Mouse (Mus musculus): ENCODE results near the gene 5730480H06Rik. TPM values are rescaled to one million over a fixed set of nuclear protein-coding genes. Genes with fewer than 3 reads are reported as not detected.
A peak's percentile ranks its signal among the peaks of the same experiment; 100 is the strongest.

5730480H06Rik gene
- polyA plus RNA-seq, 1 experiment from 2014 or later: 11.1 TPM

DNA sequence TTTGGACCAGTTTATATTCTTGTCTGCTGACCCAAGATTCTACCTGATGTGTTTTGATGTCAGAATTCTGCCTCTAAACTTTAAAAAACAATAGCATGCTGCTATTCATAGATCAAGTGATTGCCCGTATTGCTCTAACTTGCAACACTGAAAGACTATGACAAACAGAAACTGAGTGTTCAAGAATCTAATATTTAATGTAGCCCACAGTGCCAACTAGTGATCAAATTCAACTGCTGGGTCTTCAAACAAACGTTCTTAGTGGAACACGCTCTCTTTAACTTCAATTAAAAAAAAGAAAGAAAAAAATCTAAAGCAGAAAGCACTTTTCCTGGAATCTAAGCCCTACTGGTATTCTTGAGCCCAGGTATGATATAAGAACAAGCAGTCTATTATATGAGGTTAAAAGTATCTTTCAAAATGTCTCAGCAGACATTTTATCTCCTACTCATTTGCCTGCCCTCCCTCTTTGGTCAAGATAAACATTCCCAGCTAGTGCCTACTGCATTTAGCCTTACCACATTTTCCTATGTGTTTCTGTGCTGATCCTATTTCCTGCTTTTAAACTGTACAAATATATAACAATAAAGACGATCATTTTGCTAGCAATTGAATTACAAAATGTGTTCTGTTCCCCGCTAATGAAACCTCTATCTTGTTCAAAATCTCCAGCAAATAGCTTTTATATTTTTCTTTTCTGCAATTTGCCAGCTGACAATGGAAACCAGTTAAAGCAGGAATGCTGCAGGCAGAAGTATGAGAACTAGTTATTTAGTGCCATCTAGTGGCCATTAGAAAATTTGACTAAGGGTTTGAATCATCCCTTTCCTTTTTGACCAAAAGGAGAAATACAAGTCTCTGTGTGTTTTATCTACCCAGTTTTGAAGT is 17.6 kb downstream of the 5730480H06Rik start:
- Histone ChIP-seq H3K27me3 (ENCODE audit: control insufficient read depth, insufficient read depth, low read length) (no peaks in the 10 kb centered on the region), H3K9ac (ENCODE audit: low read length) (no peak overlapping the region), H3K9me3 (ENCODE audit: control insufficient read depth, low read length) (no peaks in the 10 kb centered on the region), H3K4me2 (replicated peaks; ENCODE audit: low read depth) (no peak overlapping the region), H3K27ac (replicated peaks) (no peak overlapping the region), H3K4me3 (ENCODE audit: low read depth, low read length) (no peak overlapping the region), H3K4me1 (replicated peaks; ENCODE audit: control insufficient read depth, insufficient read depth) (no peaks in the 10 kb centered on the region), H3K36me3 (ENCODE audit: control insufficient read depth, insufficient read depth, low read length) (no peaks in the 10 kb centered on the region)
- peak; percentile 74; the same call in 1 of the 2 replicates for ATAC-seq (ENCODE audit: low FRiP score, low TSS enrichment)
- peak; percentile 77 for TF ChIP-seq CTCF (IDR thresholded peaks at IDR 0.05; ENCODE audit: low read depth)
- no peak for TF ChIP-seq EP300 (optimal IDR thresholded peaks at IDR 0.05)
- 20% methylated on average over 5 of the region's 5 CpGs for WGBS
- no peak for DNase-seq (ENCODE audit: low spot score)

DNA sequence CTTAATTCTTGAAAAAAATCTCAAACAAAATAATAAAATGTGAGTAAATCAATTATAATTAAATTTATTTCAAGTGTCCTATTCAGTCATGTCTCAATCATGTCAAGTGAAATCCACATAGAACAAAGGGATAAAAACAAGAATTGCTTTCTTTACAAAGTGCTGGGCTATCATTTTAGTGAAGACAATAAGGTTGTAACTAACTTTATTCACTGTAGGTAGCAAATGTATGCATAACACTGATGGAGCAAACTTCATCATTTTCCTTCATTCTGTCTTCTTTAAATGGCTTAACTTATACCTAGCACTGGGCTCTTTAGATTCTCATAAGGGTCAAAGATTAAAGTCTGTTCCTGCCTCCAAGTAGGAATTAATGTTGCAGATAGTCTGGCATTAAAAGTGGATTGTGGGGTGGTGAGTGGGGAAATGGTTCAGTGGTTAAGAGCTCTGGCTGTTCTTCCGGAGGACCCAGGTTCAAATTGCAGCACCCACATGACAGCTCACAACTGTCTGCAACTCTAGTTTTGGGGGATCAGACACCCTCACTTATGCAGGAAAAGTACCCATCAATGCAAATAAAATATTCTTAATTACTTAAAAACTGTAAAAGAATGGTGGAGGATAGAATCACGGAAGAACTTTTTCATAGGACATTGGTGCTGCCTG is 18.4 kb downstream of the 5730480H06Rik start:
- no peak for TF ChIP-seq EP300 (optimal IDR thresholded peaks at IDR 0.05)
- TF ChIP-seq CTCF (IDR thresholded peaks at IDR 0.05; ENCODE audit: low read depth): no peak
- H3K4me2 ChIP-seq (replicated peaks; ENCODE audit: low read depth): no peak overlapping the region
- H3K9me3 ChIP-seq (ENCODE audit: control insufficient read depth, low read length): no peaks in the 10 kb centered on the region
- H3K27ac ChIP-seq (replicated peaks): no peak overlapping the region
- no peak overlapping the region for H3K4me3 ChIP-seq (ENCODE audit: low read depth, low read length)
- H3K9ac ChIP-seq (ENCODE audit: low read length): no peak overlapping the region
- H3K36me3 ChIP-seq (ENCODE audit: control insufficient read depth, insufficient read depth, low read length): no peaks in the 10 kb centered on the region
- ATAC-seq (ENCODE audit: low FRiP score, low TSS enrichment) (no peak), DNase-seq (ENCODE audit: low spot score) (no peak)
- 93% methylated on average over 2 of the region's 2 CpGs for WGBS
- H3K4me1 ChIP-seq (replicated peaks; ENCODE audit: control insufficient read depth, insufficient read depth): no peaks in the 10 kb centered on the region
- H3K27me3 ChIP-seq (ENCODE audit: control insufficient read depth, insufficient read depth, low read length): no peaks in the 10 kb centered on the region

DNA sequence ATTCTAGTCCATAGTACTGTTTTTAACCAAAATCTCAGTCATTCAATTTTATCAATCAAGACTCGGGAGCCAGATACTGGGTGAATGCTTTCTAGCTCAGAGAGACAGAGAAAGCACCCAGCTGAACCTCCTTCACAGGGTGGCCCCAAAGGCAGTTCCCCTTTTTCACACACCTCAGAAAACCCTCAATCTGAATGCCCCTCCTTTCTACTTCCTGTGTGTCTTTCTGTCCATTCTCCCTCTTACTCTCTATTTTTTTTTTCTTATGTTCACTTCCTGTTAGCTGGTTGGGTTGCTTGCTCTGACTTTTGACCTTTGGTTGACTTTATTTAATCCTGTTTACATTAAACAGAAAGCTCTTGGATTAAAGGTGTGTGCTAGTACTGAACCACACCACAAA is 21.6 kb downstream of the 5730480H06Rik start:
- Histone ChIP-seq H3K4me2 (replicated peaks; ENCODE audit: low read depth) (no peak overlapping the region), H3K27ac (replicated peaks) (no peak overlapping the region), H3K9me3 (ENCODE audit: control insufficient read depth, low read length) (no peaks in the 10 kb centered on the region), H3K4me3 (ENCODE audit: low read depth, low read length) (no peak overlapping the region), H3K9ac (ENCODE audit: low read length) (no peak overlapping the region), H3K4me1 (replicated peaks; ENCODE audit: control insufficient read depth, insufficient read depth) (no peaks in the 10 kb centered on the region), H3K27me3 (ENCODE audit: control insufficient read depth, insufficient read depth, low read length) (no peaks in the 10 kb centered on the region), H3K36me3 (ENCODE audit: control insufficient read depth, insufficient read depth, low read length) (no peaks in the 10 kb centered on the region)
- WGBS: 89% methylated on average over 1 of the region's 1 CpGs
- TF ChIP-seq EP300 (optimal IDR thresholded peaks at IDR 0.05) (no peak), CTCF (IDR thresholded peaks at IDR 0.05; ENCODE audit: low read depth) (no peak)
- DNase-seq (ENCODE audit: low spot score) (no peak), ATAC-seq (ENCODE audit: low FRiP score, low TSS enrichment) (no peak)

DNA sequence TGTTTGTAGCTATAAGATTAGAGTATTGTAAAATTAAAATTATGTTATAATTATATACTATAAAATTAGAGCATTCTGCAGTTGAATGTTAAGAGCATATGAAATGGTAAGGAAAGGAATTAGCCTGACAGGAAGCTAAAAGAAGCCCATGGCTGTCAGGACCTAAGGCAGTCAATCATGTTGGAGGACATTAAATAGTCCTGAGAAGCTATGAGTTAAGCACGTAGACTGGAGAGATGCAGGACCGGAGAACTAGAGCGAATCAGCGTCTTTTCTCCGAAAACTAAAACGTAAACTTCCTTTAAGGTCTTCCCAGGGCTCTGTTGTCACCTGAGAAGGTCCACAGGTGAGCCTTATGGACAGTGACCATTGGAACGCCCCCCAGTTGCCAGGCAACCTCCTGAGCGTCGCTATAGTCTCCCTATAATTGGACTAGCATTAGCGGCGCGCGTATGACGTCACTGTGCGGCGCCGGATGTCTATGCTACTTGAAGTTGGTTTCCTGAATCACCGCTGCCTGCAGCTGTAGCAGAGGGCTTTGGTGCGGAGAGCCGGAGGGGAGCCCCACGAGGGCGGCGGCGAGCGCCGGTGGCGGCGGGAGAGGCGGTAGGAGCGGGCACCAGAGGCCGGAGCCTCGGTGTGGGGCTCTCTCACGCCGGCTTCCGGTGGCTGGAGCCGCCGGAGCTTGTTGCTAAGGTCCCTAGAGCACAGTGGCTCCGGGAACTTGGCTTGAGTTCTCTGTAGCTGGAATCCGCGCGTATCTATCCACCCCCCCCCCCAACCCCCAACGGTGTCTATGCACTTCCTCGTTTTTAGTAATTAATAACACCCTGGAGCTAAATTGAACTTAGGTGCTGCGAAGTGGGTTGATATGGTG is 44.4 kb downstream of the 5730480H06Rik start:
- no peaks in the 10 kb centered on the region for H3K9me3 ChIP-seq (ENCODE audit: control insufficient read depth, low read length)
- peak overlapping the region; percentile 92 for H3K9ac ChIP-seq (ENCODE audit: low read length)
- peak overlapping the region; percentile 73 for H3K4me2 ChIP-seq (replicated peaks; ENCODE audit: low read depth)
- H3K27ac ChIP-seq (replicated peaks): peak overlapping the region; percentile 78
- H3K4me1 ChIP-seq (replicated peaks; ENCODE audit: control insufficient read depth, insufficient read depth): no peaks in the 10 kb centered on the region
- peak; percentile 94 for DNase-seq (ENCODE audit: low spot score)
- TF ChIP-seq EP300 (optimal IDR thresholded peaks at IDR 0.05) (no peak), CTCF (IDR thresholded peaks at IDR 0.05; ENCODE audit: low read depth) (no peak)
- no peaks in the 10 kb centered on the region for H3K27me3 ChIP-seq (ENCODE audit: control insufficient read depth, insufficient read depth, low read length)
- ATAC-seq (ENCODE audit: low FRiP score, low TSS enrichment): peak; percentile 100
- peak overlapping the region; percentile 95 for H3K4me3 ChIP-seq (ENCODE audit: low read depth, low read length)
- under 1% methylated on average over 44 of the region's 44 CpGs for WGBS
- no peaks in the 10 kb centered on the region; the same call in 1 of the 2 replicates for H3K36me3 ChIP-seq (ENCODE audit: control insufficient read depth, insufficient read depth, low read length)

DNA sequence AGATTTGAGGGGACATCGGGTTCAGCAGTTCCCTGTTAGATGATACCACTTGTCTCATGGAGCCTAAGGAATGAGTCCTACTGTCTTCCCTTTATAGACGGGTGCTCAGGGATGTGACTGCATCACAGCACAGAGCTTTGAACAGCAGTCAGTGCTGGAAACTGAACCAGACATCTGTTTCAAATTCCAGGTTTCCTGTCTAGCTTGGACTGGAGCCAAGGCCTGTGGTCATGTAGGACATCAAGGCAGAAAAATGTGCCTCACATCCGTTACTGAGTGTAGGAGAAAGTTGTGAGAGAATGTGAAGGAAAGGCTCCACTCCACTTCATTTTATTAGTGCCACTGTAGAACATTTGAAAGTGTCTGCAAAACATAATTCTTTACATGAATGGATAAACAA is 74.7 kb downstream of the 5730480H06Rik start:
- Histone ChIP-seq H3K27ac (replicated peaks) (no peak overlapping the region), H3K4me1 (replicated peaks; ENCODE audit: control insufficient read depth, insufficient read depth) (no peaks in the 10 kb centered on the region), H3K27me3 (ENCODE audit: control insufficient read depth, insufficient read depth, low read length) (no peaks in the 10 kb centered on the region), H3K36me3 (ENCODE audit: control insufficient read depth, insufficient read depth, low read length) (0 out of 2 replicates have a peak, but pooled peaks cover 4% of the 10 kb centered on the region), H3K9me3 (ENCODE audit: control insufficient read depth, low read length) (no peaks in the 10 kb centered on the region), H3K9ac (ENCODE audit: low read length) (no peak overlapping the region), H3K4me2 (replicated peaks; ENCODE audit: low read depth) (no peak overlapping the region), H3K4me3 (ENCODE audit: low read depth, low read length) (no peak overlapping the region)
- ATAC-seq (ENCODE audit: low FRiP score, low TSS enrichment) (no peak), DNase-seq (ENCODE audit: low spot score) (no peak)
- TF ChIP-seq CTCF (IDR thresholded peaks at IDR 0.05; ENCODE audit: low read depth) (no peak), EP300 (optimal IDR thresholded peaks at IDR 0.05) (no peak)
- WGBS: 67% methylated on average over 3 of the region's 3 CpGs

All from stomach, postnatal 0 days (tissue).